ENCODE assay signal across 16 mouse cellular contexts in the genomic region with DNA sequence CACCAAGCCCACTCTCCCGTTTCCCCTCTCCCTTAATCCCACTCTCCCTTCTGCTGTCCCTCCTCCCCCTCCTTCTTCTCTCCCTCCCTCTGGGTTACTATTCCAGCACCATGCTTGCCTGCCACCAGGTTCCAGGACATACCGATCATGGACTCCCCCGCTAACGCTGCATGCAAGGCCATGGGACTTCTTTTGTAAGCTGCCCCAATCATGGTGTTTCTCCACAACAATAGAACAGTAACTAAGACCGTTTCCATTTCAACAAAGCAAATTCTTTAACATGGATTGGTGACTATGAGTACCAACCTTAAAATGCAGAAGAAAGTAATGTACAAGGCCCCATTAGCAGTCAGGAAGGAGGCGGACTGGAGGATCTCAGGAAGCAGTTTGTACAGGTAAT.
"Had no signal": no experiment of that assay in that cellular context is flagged by ENCODE, and none has a peak within 500 bp of the region (broad histone marks: within the 10 kb centered on the region; RNA-seq: fewer than 3 reads in every experiment).

No protein-coding gene starts in this region.

- H3K9ac ChIP-seq: neural tube, embryonic 13.5 days; neural tube, embryonic 15.5 days; stomach, embryonic 15.5 days had no signal

- H3K9me3 ChIP-seq: neural tube, embryonic 15.5 days; stomach, embryonic 15.5 days had no signal

- H3K4me1 ChIP-seq: neural tube, embryonic 13.5 days; neural tube, embryonic 15.5 days had no signal

- H3K27ac ChIP-seq: neural tube, embryonic 13.5 days; neural tube, embryonic 15.5 days; stomach, embryonic 15.5 days; stomach, postnatal 0 days had no signal

- DNase-seq: retina, postnatal 1 day; right cerebral cortex, adult 18-20 months; right cerebral cortex, postnatal 14 days; right cerebral cortex, postnatal 25 days; right cerebral cortex, postnatal 4 days; spleen, adult 18-20 months; thymus, adult 18-20 months; thymus, adult 2 months; thymus, postnatal 14 days; thymus, postnatal 25 days; thymus, postnatal 36 days; thymus, postnatal 4 days had no signal

- H3K27me3 ChIP-seq: neural tube, embryonic 13.5 days; neural tube, embryonic 15.5 days; stomach, embryonic 15.5 days had no signal

- H3K4me2 ChIP-seq: neural tube, embryonic 13.5 days; neural tube, embryonic 15.5 days; stomach, embryonic 15.5 days had no signal

- H3K4me3 ChIP-seq: neural tube, embryonic 13.5 days; neural tube, embryonic 15.5 days; stomach, embryonic 15.5 days had no signal

- H3K36me3 ChIP-seq: neural tube, embryonic 15.5 days had no signal
